Mouse (Mus musculus) mesoderm, embryonic 11.5 days (tissue): ENCODE measurements around the gene Uroc1.
A peak's percentile ranks its signal among the peaks of the same experiment; 100 is the strongest.

Experiments used
- DNase-seq: peaks from one replicate; pipeline ENCODE4 v3.0.0-alpha.2; 2012; ENCODE audit warnings: low read depth, low spot score

The Uroc1 gene

GRCm38 (mm10) chr6:90350011-90350410 is 16.9 kb downstream of the Uroc1 start:
- peak; percentile 37 for DNase-seq

GRCm38 (mm10) chr6:90358142-90358541 is 25.1 kb downstream of the Uroc1 start:
- no peak for DNase-seq

GRCm38 (mm10) chr6:90359445-90359844 is 26.4 kb downstream of the Uroc1 start:
- no peak for DNase-seq

DNA sequence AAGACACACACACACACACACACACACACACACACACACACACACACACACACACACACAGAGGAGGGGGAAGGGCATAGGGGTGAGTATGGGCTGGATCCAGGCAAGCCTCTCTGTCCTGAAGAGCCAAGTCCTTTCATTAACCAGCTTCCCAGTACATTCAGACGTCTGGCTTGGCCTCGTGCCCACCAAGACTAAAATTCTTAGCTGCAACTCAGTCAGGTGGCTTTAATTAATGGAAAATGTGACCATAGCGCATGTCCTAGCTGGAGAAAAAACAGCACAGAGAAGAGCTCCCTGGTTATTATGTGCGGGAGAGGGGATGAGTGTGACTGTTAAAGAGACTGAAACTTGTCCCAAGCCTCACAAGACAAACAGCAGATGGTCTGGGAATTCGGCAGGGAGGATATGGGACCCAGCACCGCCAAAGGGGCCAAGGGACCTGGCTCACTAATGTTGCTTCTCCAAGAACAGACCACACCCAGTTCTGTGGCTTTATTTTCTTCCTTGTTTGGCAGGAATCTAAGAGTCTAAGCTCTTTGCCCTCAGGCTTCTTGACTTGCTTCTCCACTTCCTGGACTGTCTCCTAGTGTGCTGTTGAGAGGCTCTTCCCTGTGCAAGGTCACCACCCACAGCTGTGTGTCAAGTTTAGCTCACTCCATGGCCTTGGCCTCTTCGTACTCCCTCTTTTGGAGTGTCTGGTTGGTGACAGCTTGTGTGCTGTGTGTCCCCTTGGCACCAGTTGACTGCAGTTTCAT is 27.1 kb downstream of the Uroc1 start:
- peak; percentile 31 for DNase-seq

DNA sequence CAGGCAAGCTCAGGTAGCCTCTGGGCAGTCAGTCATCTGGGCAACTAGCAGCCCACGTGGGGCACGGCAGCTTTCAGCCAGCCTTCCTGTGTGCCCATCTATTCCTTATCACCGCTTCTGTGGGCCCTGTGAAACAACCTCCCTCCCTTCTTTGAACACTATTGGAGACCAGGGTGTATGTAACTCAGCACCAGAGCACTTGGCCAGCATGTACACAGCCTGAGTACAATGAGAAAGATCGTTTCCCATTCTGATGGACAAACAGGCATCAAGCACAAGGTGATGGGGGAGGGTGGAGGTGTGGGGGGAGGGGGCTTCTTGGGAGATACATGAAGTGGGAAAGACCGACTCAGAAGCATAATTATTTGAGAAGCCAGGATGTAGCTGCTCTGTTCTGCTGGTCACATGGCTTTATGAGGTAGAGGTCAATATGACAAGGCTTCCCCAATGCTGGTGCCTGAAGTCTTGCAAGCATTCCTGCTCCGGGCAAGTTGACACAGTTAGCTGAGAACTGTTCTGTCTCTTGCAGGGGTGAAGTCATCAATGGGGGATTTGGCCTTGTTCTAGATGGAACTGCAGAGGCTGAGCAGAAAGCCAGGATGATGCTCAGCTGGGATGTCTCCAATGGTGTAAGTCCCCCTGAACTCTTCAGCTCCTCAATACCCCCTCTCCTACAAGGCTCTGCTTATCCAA is 28.0 kb downstream of the Uroc1 start:
- DNase-seq, result no peak

GRCm38 (mm10) chr6:90363301-90363700 is 30.2 kb downstream of the Uroc1 start:
- DNase-seq, result no peak

DNA sequence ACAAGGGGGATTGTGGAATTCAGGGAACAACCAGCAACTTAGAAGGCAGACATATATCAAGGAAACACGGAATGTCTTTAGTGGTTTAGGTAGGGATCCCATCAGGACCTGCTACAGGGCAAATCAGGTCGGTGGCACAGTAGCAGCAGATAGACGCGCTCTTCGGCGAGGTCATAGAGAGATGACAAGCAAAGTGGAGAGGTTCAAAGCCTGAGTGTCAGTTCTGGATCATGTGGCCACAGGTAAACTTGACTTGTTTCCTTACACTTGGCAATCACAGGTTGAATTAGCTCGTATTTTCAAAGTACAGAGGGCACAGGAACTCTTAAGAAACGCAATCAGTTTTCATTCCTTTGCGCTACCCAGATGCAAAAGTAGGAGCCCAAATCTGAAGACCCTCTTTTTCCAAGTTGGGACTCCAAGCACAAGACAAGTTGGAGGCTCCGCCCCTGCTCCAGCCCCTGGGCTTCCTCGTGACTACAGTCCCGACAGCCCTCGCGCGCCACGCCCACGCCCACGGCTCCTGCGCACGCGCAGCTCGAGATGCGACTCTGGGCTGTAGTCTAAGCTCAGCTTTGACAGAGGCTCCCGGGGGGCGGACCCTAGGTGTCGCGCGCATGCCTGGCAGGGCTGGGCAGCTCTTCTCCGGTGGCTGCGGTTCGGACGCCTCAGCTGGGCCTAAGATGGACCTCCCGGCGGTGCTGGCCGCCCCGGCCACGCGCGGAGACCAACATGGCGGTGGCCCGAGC is 36.1 kb downstream of the Uroc1 start, which contains the start of gene Zxdc:
Zxdc (plus strand) TSS at position 517 of the 749 bp plus-strand sequence.
- peak; percentile 96 for DNase-seq

DNA sequence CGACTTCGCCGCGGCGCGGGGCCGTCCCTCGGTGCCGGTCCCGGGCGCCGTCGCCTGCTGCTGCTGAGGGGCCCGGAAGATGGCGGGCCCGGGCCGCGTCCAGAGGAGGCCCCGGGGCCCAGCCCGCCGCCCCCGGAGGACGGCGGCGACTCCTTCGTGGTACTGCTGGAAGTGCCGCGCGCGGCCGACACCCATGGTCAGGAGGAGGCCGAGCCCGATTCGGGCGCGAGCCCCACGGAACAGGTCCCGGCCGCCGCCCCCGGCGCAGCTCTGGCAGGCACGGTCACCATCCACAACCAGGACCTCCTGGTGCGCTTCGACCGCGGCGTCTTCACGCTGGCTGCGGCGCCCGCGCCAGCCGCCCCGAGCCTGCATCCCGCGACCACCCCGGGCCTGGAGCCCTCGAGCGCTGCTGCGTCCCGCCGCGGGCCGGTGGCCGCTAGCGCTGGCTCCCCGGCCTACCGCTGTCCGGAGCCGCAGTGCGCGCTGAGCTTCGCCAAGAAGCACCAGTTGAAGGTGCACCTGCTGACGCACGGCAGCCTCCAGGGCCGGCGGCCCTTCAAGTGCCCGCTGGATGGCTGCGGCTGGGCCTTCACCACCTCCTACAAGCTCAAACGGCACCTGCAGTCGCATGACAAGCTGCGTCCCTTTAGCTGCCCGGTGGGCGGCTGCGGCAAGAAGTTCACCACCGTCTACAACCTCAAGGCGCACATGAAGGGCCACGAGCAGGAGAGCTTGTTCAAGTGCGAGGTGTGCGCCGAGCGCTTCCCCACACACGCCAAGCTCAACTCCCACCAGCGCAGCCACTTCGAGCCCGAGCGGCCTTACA is 36.9 kb downstream of the Uroc1 start:
- peak; percentile 45 for DNase-seq

DNA sequence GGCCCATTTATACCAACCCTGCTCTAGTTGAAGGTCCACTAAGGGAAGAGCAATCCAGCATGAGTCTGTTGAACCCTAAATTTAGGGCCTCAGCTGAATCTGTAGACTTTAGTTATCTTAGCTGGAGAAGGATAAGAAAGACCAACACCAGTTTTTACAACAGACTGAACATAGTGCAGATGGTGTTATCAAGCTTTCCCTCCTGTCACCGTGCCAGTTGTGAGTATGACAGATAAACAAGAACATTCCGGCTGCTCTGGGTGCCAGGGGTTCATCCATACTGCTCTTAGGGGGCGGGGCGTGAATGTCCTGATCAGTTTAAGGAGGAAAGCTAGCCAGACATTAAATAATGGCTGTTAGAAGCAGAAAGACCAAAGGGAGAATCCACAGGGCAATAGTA is 41.6 kb downstream of the Uroc1 start:
- no peak for DNase-seq

- no peak for DNase-seq
Measured at GRCm38 (mm10) chr6:90377708-90378107, 44.6 kb downstream of the Uroc1 start.

DNA sequence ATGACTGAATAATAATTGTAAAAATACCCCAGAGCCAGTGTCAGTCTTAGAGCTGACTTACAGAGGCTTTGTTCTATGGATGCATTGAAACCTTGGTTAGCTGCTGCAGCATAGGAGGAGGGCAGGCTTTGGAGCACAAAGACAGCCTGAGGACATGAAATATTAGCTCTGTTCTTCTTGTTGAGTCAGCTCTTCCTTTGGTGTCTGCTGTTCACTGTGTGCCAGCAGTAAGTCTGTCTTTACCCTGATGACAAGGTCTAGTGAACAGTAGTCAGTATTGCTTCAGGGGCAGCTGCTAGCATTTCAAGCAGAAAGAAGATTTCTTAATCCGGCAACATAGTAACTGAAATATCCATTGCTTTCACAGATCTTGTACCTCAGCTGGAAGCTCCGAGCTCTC is 48.4 kb downstream of the Uroc1 start:
- DNase-seq, result no peak

DNA sequence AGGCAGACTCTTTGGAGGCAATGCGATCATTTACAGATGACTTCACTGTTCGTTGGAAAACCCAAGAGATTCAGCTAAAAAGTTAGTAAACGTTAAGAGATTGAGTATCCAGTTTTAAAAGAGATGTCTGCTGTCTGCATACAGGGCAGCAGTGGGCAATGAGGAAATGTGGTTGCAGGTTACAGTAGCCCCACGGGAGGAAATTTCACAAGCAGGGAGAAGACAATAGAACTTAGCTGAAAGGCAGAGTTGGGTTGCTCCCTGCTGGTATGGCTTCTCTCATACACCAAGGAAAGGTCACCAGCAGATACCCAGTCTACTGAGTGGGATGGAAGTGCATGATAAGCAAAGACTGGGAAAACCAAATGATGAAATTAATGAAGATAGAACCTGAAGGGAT is 57.5 kb downstream of the Uroc1 start:
- DNase-seq, result no peak

GRCm38 (mm10) chr6:90393948-90394347 is 60.9 kb downstream of the Uroc1 start:
- no peak for DNase-seq

DNA sequence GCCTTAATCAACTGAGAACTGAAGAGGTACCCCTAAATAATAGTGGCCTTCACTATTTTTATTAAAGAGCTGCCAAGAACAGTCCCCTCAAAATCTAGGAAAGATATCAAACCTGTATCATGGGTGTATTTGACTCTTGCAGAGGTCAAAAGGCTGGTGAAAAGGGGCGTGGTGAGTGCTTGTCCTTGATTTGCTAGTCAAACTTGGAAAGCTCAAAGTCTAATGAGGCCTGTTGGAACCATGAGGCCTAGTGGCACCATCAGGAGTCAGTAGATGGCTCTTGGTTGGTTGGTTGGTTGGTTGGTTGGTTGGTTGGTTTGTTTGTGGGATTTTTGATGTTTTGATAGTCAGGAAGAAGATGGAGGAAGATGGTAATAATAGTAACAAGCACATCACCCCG is 62.7 kb downstream of the Uroc1 start:
- DNase-seq, result no peak

GRCm38 (mm10) chr6:90397291-90397690 is 64.2 kb downstream of the Uroc1 start:
- no peak for DNase-seq

DNA sequence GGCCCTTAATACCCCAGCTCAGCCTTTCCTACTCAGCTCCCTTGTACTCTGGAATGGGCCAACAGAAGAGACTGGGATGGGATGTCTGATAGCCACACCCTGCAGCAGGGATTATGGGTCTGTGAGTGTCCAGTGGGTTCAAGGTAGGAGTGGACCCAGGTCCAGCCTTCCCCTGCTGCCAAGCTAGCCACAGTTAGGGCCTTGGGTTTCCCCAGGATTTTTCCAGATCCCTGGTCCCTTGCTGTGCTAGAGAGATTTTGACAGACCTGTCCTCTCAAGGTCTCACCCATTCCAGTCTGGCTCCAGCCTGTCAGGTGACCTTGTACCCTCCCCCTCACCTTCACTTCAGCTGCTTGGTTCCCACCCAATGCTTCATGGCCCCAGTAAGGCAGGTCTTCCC is 75.5 kb downstream of the Uroc1 start:
- DNase-seq, result no peak

DNA sequence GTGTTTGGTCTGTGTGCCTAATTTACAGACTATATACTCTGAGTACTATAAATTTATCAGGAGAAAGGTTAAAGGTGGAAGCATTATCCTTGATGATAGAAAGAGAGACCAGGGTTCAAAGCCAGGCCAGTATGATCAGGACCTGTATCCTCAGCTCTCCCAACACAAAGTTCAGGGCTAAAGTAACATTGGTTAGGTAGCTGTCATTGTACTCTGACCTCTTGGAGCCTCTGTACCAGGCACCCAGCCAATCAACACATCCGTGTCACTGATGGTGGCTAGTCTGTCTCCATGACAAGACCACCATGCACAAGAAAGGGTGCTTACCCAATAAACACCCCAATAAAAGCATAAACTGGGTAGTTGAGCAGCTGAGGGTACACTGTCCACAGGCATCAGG is 77.9 kb downstream of the Uroc1 start:
- no peak for DNase-seq

DNA sequence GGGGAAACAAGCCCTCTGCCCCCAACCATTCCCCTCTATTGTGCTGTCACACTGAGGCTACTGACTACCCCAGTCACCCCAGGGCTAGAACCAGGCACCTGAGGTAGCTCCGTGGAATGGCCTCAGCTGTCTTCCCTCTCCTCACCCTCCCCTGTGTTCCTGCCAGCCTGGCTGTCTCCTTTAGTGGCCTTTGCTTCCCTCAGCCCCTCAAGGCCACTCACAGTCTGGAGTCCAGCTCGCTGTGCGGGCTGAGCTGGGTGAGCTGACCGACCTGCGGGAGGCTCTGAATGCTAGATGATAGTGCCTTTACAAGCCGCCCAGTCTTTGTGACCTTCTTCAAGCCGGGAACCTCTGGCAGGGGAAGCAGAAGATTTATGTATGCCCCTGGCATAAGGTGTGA is 78.8 kb downstream of the Uroc1 start:
- DNase-seq, result no peak
